Mouse (Mus musculus): Measurements from ENCODE around the gene Rp9.
"Not testable (repeated sequence)": the region's sequence is repeated elsewhere in the genome, so short reads cannot be mapped to it uniquely, and the experiment has no call there.

Gene Rp9

GRCm38 (mm10) chr9:22420491-22420890, 49.1 kb downstream of the Rp9 start:
- no peak for DNase-seq (ENCODE audit: low spot score in 2 of 2)

- no peak for DNase-seq (ENCODE audit: low spot score in 2 of 2)
These were observed 49.7 kb downstream of the Rp9 start for GRCm38 (mm10) chr9:22419877-22420276.

GRCm38 (mm10) chr9:22417547-22417946, 52.0 kb downstream of the Rp9 start:
- DNase-seq (ENCODE audit: low spot score in 2 of 2): no peak

GRCm38 (mm10) chr9:22416187-22416586, 53.4 kb downstream of the Rp9 start:
- no peak for DNase-seq (ENCODE audit: low spot score in 2 of 2)

GRCm38 (mm10) chr9:22411002-22411857, 58.3 kb downstream of the Rp9 start, which contains the start of gene 9530077C05Rik:
Gene 9530077C05Rik (plus strand): TSS chr9:22411513.
- DNase-seq (ENCODE audit: low spot score in 2 of 2): peak; percentile 99

- no peak for DNase-seq (ENCODE audit: low spot score in 2 of 2)
These were observed 60.0 kb downstream of the Rp9 start for GRCm38 (mm10) chr9:22409501-22409900.

- DNase-seq (ENCODE audit: low spot score in 2 of 2): peak in 1 of 2 experiments; percentile 47
These were observed 61.2 kb downstream of the Rp9 start for GRCm38 (mm10) chr9:22408344-22408743.

- DNase-seq (ENCODE audit: low spot score in 2 of 2): not testable (repeated sequence)
These were observed 61.9 kb downstream of the Rp9 start for GRCm38 (mm10) chr9:22407633-22408032.

GRCm38 (mm10) chr9:22405414-22405813, 64.1 kb downstream of the Rp9 start:
- no peak for DNase-seq (ENCODE audit: low spot score in 2 of 2)

- not testable (repeated sequence) for DNase-seq (ENCODE audit: low spot score in 2 of 2)
These were observed 66.0 kb downstream of the Rp9 start for GRCm38 (mm10) chr9:22403501-22403900.

- DNase-seq (ENCODE audit: low spot score in 2 of 2): no peak
These were observed 66.6 kb downstream of the Rp9 start for GRCm38 (mm10) chr9:22402976-22403375.

- no peak for DNase-seq (ENCODE audit: low spot score in 2 of 2)
These were observed 67.5 kb downstream of the Rp9 start for GRCm38 (mm10) chr9:22402001-22402400.

GRCm38 (mm10) chr9:22399021-22399420, 70.5 kb downstream of the Rp9 start:
- DNase-seq (ENCODE audit: low spot score in 2 of 2): no peak

GRCm38 (mm10) chr9:22394725-22395124, 74.8 kb downstream of the Rp9 start:
- no peak for DNase-seq (ENCODE audit: low spot score in 2 of 2)

GRCm38 (mm10) chr9:22390390-22390789, 79.2 kb downstream of the Rp9 start:
- no peak for DNase-seq (ENCODE audit: low spot score in 2 of 2)

- DNase-seq (ENCODE audit: low spot score in 2 of 2): no peak
These were observed 79.8 kb downstream of the Rp9 start for GRCm38 (mm10) chr9:22389736-22390245.

- peak; percentile 92 to 93 for DNase-seq (ENCODE audit: low spot score in 2 of 2)
These were observed 80.5 kb downstream of the Rp9 start, which contains the start of gene Anln for GRCm38 (mm10) chr9:22389021-22389476. Gene Anln (minus strand): TSS chr9:22389188.

GRCm38 (mm10) chr9:22388401-22388980, 81.1 kb downstream of the Rp9 start:
- peak in 1 of 2 experiments; percentile 31 for DNase-seq (ENCODE audit: low spot score in 2 of 2)

- DNase-seq (ENCODE audit: low spot score in 2 of 2): no peak
These were observed 81.6 kb downstream of the Rp9 start for GRCm38 (mm10) chr9:22387901-22388300.

- no peak for DNase-seq (ENCODE audit: low spot score in 2 of 2)
These were observed 83.7 kb downstream of the Rp9 start for GRCm38 (mm10) chr9:22385890-22386289.

GRCm38 (mm10) chr9:22376086-22376485, 93.5 kb downstream of the Rp9 start:
- DNase-seq (ENCODE audit: low spot score in 2 of 2): peak; percentile 30 to 33

GRCm38 (mm10) chr9:22372760-22373159, 96.8 kb downstream of the Rp9 start:
- no peak for DNase-seq (ENCODE audit: low spot score in 2 of 2)

GRCm38 (mm10) chr9:22368030-22368429, 101.5 kb downstream of the Rp9 start:
- no peak for DNase-seq (ENCODE audit: low spot score in 2 of 2)

Measured in right cerebral cortex, postnatal 10 days (tissue).